Mouse (Mus musculus) activated CD4-positive, CD25-positive, alpha-beta regulatory T cell, adult 9 weeks (primary cell): ENCODE measurements around the gene Cpsf4l. TPM values are rescaled to one million over a fixed set of nuclear protein-coding genes. Genes with fewer than 3 reads are reported as not detected.

Experiments
- polyA plus RNA-seq: library from polyadenylated mRNA; unstranded; fragments of 100-300 nt; shearing (Covaris generic); gene quantifications from one replicate; pipeline ENCODE4 v1.2.1, GENCODE M21; 2017

The Cpsf4l gene
- polyA plus RNA-seq: not detected

GRCm38 (mm10) chr11:113709731-113710256 is at the start of gene Cpsf4l:
Gene Cpsf4l, minus strand, starts transcription at chr11:113710017.

GRCm38 (mm10) chr11:113751484-113752084 is 41.8 kb upstream of the Cpsf4l start, which contains the start of gene Cdc42ep4:
Gene Cdc42ep4, minus strand, starts transcription at chr11:113751881.

GRCm38 (mm10) chr11:113683957-113684706 is 25.7 kb downstream of the Cpsf4l start, which contains the start of the genes Fam104a and D11Wsu47e:
Gene Fam104a, minus strand, starts transcription at chr11:113684155.
Gene D11Wsu47e, plus strand, starts transcription at chr11:113684412.

GRCm38 (mm10) chr11:113649353-113650210 is 60.2 kb downstream of the Cpsf4l start, which contains the start of gene Slc39a11:
Gene Slc39a11, minus strand, starts transcription at chr11:113650079.

GRCm38 (mm10) chr11:113648690-113649352 is 61.0 kb downstream of the Cpsf4l start, which contains the start of gene Cog1:
Gene Cog1, plus strand, starts transcription at chr11:113649169.

Other genes starting within 250 kb of the Cpsf4l start
- not detected for gene Sstr2, start 90.7 kb downstream of the Cpsf4l start, polyA plus RNA-seq
- 22.2 TPM for gene Cog1, start 60.8 kb downstream of the Cpsf4l start, polyA plus RNA-seq
- 31.6 TPM for gene Slc39a11, start 59.9 kb downstream of the Cpsf4l start, polyA plus RNA-seq
- 16.6 TPM for gene Fam104a, start 25.9 kb downstream of the Cpsf4l start, polyA plus RNA-seq
- 24.1 TPM for gene D11Wsu47e, start 25.6 kb downstream of the Cpsf4l start, polyA plus RNA-seq
- gene Cdc42ep4, start 41.9 kb upstream of the Cpsf4l start, polyA plus RNA-seq: 8.5 TPM